Mouse (Mus musculus) gastrocnemius, postnatal 36 days (tissue): ENCODE results near the gene Gm14819. TPM values are rescaled to one million over a fixed set of nuclear protein-coding genes. Genes with fewer than 3 reads are reported as not detected.
"Not testable (repeated sequence)": the region's sequence is repeated elsewhere in the genome, so short reads cannot be mapped to it uniquely, and the experiment has no call there.

Source experiments
- DNase-seq, 2 experiments: peaks; one replicate each; pipeline ENCODE4 v3.0.0; 2022
- intact Hi-C: fragments of 180-260 bp; cut with DNase I; formaldehyde crosslinking; loops from one replicate; pipeline ENCODE4 v1.15.1; 2025
- long read RNA-seq, 2 experiments: library from polyadenylated mRNA; stranded (forward); transcript quantifications; one replicate each; pipeline ENCODE4 v2.0.0; 2021
- total RNA-seq, 2 experiments: library from RNA; stranded (reverse); gene quantifications; 2 replicates each; pipeline ENCODE4 v1.2.3; 2021

Gene Gm14819
- not detected for total RNA-seq
- long read RNA-seq, experiment 1: 0 reads
- long read RNA-seq, experiment 2: 0 reads

DNA sequence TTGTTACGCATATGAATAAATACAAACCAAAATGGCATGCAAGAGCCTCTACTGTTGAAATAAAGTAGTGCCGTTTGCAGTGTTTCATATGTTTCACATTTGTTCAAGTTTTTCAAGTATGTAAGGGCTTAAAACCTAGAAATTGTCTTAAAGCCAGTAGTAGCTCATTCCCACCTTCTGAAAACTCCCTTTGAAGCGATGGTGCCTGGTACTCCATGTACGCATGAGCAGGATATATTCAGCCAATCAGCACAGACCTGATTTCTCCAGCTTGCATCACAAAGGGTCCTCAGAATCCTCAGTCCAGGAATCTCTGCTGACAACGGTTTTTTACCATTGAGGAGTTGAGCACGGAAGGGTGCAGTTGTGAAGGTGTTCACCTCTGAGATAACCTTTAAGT, at the start of gene Gm14819:
Gene Gm14819, plus strand, starts transcription at position 301 of the 400 bp plus-strand sequence.
- intact Hi-C loops, DNase-seq: not testable (repeated sequence)
